Mouse (Mus musculus) C2C12 (cell line): Measurements from ENCODE around the gene Hrc.

Source experiments
- CEBPB ChIP-seq: IDR thresholded peaks from one replicate; pipeline ENCODE4 v1.6.1; 2011; ENCODE audit warnings: low read depth, mild to moderate bottlenecking, control low read depth, moderate library complexity
- MAX ChIP-seq: IDR thresholded peaks from one replicate; pipeline ENCODE4 v1.6.1; 2011; ENCODE audit warnings: mild to moderate bottlenecking, control low read depth

DNA sequence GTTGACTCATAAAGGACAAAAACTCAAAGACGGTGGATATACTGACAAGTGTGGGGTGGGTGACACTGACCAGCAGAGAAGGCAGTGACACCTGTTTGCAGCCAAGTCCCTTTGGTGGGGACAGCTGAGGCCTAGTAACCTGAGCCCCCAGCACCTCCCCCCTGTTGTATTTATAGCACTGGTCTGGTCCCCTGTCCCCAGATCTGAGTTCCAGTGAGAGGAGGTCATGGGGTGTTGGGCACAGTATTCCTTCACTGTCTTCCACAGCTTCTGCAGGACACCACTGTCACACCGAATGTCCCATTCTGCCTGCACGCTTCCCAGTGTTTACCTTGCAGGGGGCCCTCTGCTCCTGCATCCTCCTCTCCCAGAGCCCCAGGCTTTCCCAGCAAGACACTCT is 485 bp upstream of the Hrc start:
- no peak for TF ChIP-seq CEBPB
- TF ChIP-seq MAX, result no peak
